ENCODE assay signal across 9 mouse cellular contexts in genomic region chr7:73517432-73518054, GRCm38 (mm10). TPM values are rescaled to one million over a fixed set of nuclear protein-coding genes. Genes with fewer than 3 reads are reported as not detected.
A peak's percentile ranks its signal among the peaks of the same experiment; 100 is the strongest.
DNase-seq lines count a peak whose midpoint lies in the region; ATAC-seq and TF ChIP-seq lines count a peak whose summit lies in the region.
"Had no signal": no experiment of that assay in that cellular context is flagged by ENCODE, and none has a peak within 500 bp of the region (broad histone marks: within the 10 kb centered on the region; RNA-seq: fewer than 3 reads in every experiment).

No protein-coding gene starts in this region.

- peak overlapping the region; percentile 14; the same call in 1 of the 2 replicates for H3K27ac ChIP-seq in spleen, adult 2 months (ENCODE audit: insufficient read depth, low read length)
- H3K27ac ChIP-seq: embryonic facial prominence, embryonic 12.5 days had no signal

- no peak for DNase-seq in frontal cortex, postnatal 14 days (ENCODE audit: low spot score in 2 of 2)
- DNase-seq in spleen, adult 2 months (ENCODE audit: low read depth in 1 of 2, low spot score in 2 of 2): no peak
- no peak for DNase-seq in spleen, adult 18-20 months
- peak; percentile 55 for DNase-seq in yolk sac, embryonic 10.5 days (ENCODE audit: low spot score)
- no peak for DNase-seq in natural killer cell, adult 2 months (ENCODE audit: low spot score in 2 of 2)
- DNase-seq in layer of hippocampus, adult 8-10 months (ENCODE audit: low spot score in 2 of 2): no peak

- H3K4me3 ChIP-seq in spleen, adult 2 months (ENCODE audit: extremely low read depth, insufficient read depth, insufficient read length): no peak overlapping the region
- H3K4me3 ChIP-seq: embryonic facial prominence, embryonic 12.5 days had no signal

- H3K4me1 ChIP-seq in spleen, adult 2 months (ENCODE audit: control insufficient read depth, insufficient read depth, insufficient read length): no peaks in the 10 kb centered on the region

- WGBS in spleen, adult 2 months: 43% methylated on average over 1 of the region's 1 CpGs

- ATAC-seq in frontal cortex, adult (ENCODE audit: low TSS enrichment): peak; percentile 39; the same call in 1 of the 2 replicates
- peak; percentile 60 for ATAC-seq in inflammation-experienced regulatory T-cells, adult 6 months

- H3K27me3 ChIP-seq in spleen, adult 2 months (ENCODE audit: control insufficient read depth, insufficient read depth, low read length): no peaks in the 10 kb centered on the region
- H3K27me3 ChIP-seq: embryonic facial prominence, embryonic 12.5 days had no signal

- TF ChIP-seq CTCF in spleen, adult 2 months (IDR thresholded peaks at IDR 0.05; ENCODE audit: extremely low read depth, insufficient read depth, insufficient read length, insufficient replicate concordance): no peak

- TF ChIP-seq POLR2A in spleen, adult 2 months (IDR thresholded peaks at IDR 0.05; ENCODE audit: low read depth, low read length): no peak

- H3K36me3 ChIP-seq in spleen, adult 2 months (ENCODE audit: control insufficient read depth, insufficient read depth, low read length): peaks cover 41% of the 10 kb centered on the region

RNA-seq across cellular contexts. Expression of gene Chd2, which starts 24.1 kb away (rescaled TPM):
- 48.6 and 52.5 TPM in 2 replicates for polyA plus RNA-seq in spleen, adult 2 months (2012; rRNA removed)
- 100 to 1,000 TPM; 120 to 258 (median 210) TPM for polyA plus RNA-seq in inflammation-experienced regulatory T-cells, adult 6 months (2017; shearing (Covaris generic))
- 10 to 100 TPM; 42.5 to 70.6 (median 55.4) TPM for total RNA-seq in layer of hippocampus, adult 8-10 months (2022)
